Mouse (Mus musculus) brain, embryonic 14.5 days (tissue): ENCODE measurements around the gene Snai3.

Experiments
- CTCF ChIP-seq: fragments of 200-500 bp; IDR thresholded peaks from 2 replicates; pipeline ENCODE4 v1.5.1; 2012; ENCODE audit warnings: inconsistent platforms, mild to moderate bottlenecking, moderate library complexity, borderline replicate concordance; ENCODE audit not compliant: insufficient read depth, insufficient read length; ENCODE audit errors: extremely low read depth
- POLR2A ChIP-seq: fragments of 200-500 bp; IDR thresholded peaks from 2 replicates; pipeline ENCODE4 v1.6.1; 2012; ENCODE audit warnings: mild to moderate bottlenecking, inconsistent platforms, borderline replicate concordance; ENCODE audit not compliant: poor library complexity, insufficient read depth, insufficient read length, severe bottlenecking; ENCODE audit errors: extremely low read depth

DNA sequence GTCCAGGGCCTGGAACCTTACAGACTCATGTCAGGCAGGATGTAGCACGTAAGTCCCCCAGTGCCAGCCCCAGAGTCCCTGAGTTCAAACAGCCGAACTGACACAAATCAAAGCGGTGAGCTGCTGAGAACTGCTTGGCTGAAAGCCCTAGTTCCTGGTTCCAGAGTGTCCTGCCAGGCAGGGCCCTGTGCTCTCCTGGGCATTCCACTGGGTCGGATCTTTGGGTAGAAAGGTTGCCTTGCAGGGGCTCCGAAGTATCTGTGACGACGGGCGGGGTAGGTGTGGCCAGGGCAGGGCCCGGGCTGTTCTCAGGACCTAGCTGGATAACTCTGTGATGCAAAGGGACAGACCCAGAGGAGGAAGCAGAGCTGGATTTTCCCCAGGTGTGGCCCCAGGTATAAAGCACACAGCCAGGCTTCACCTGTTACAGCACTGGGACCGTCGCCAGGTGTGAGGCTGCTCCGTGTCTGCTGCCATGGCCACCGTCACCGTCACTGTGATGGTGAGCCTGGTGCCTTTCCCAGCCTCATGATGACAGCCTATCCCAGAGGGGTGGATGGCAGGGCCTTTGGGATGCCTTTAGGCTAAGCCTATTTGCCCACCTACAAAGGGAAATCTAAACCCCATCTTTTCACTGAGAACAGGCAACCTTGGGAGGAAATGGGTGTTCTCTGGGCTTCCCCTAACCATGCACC is 39.0 kb downstream of the Snai3 start, which contains the start of gene Il17c:
- TF ChIP-seq POLR2A (no peak), CTCF (no peak)
